Mouse (Mus musculus) heart, adult 2 months (tissue): ENCODE results near the gene Elmsan1.

Experiments used
- CTCF ChIP-seq: fragments of 200-600 bp; IDR thresholded peaks from 2 replicates; pipeline ENCODE4 v1.8.1; 2022; ENCODE audit warnings: antibody characterized with exemption, mild to moderate bottlenecking, moderate library complexity
- EP300 ChIP-seq: fragments of 200-500 bp; IDR thresholded peaks from 2 replicates; pipeline ENCODE4 v1.6.1; 2011; ENCODE audit warnings: low read depth, low read length, control low read depth; ENCODE audit not compliant: insufficient read depth

GRCm38 (mm10) chr12:84125892-84126291 lies 92.8 kb downstream of the Elmsan1 start:
- TF ChIP-seq EP300 (no peak), CTCF (no peak)
